Mouse (Mus musculus) liver, embryonic 13.5 days (tissue): ENCODE data around the gene Acta1. TPM values are rescaled to one million over a fixed set of nuclear protein-coding genes. Genes with fewer than 3 reads are reported as not detected.
A peak's percentile ranks its signal among the peaks of the same experiment; 100 is the strongest.

ENCODE experiments used
- ATAC-seq: fragments of 200-750 bp; cut with Nextera tagmentation; 2 replicates; pipeline ENCODE4 v1.8.0; 2017; ENCODE audit warnings: low read depth, mild to moderate bottlenecking, moderate number of reproducible peaks, moderate library complexity
- DNase-seq: peaks from one replicate; pipeline ENCODE4 v3.0.0; 2022
- H3K27ac ChIP-seq: fragments of 300-500 bp; sonication (generic); 2 replicates; pipeline ENCODE4 v1.5.1; 2015; ENCODE audit warnings: moderate library complexity, mild to moderate bottlenecking, inconsistent platforms
- H3K27me3 ChIP-seq: fragments of 300-500 bp; sonication (generic); 2 replicates; pipeline ENCODE4 v1.6.1; 2015; ENCODE audit warnings: mild to moderate bottlenecking, inconsistent platforms
- H3K36me3 ChIP-seq: fragments of 300-500 bp; sonication (generic); 2 replicates; pipeline ENCODE4 v1.6.1; 2015; ENCODE audit warnings: mild to moderate bottlenecking, inconsistent platforms
- H3K4me1 ChIP-seq: fragments of 300-500 bp; sonication (generic); replicated peaks from 2 replicates; pipeline ENCODE4 v1.6.1; 2015; ENCODE audit warnings: inconsistent platforms
- H3K4me2 ChIP-seq: fragments of 300-500 bp; sonication (generic); 2 replicates; pipeline ENCODE4 v1.6.1; 2015; ENCODE audit warnings: inconsistent platforms, mild to moderate bottlenecking, moderate library complexity
- H3K4me3 ChIP-seq: fragments of 300-500 bp; sonication (generic); replicated peaks from 2 replicates; pipeline ENCODE4 v1.5.1; 2015; ENCODE audit warnings: mild to moderate bottlenecking, inconsistent platforms
- H3K9ac ChIP-seq: fragments of 300-500 bp; sonication (generic); 2 replicates; pipeline ENCODE4 v1.6.1; 2015; ENCODE audit warnings: mild to moderate bottlenecking, inconsistent platforms
- H3K9me3 ChIP-seq: fragments of 300-500 bp; sonication (generic); replicated peaks from 2 replicates; pipeline ENCODE4 v1.6.1; 2016; ENCODE audit warnings: inconsistent platforms
- WGBS: fragments of 180-500 bp; shearing (Covaris S2); methylation state at CpG from one replicate; pipeline ENCODE4 v1.1.7; 2015; ENCODE audit not compliant: insufficient replicate concordance; 5-methylcytosine and 5-hydroxymethylcytosine counted together
- polyA plus RNA-seq: library from polyadenylated mRNA; unstranded; fragments of >200 nt; fragmentation: Nextera tagmentation; extraction: Ambion mirVana; gene quantifications from 2 replicates; pipeline ENCODE4 v1.2.1, GENCODE M21; 2015

Gene Acta1
- polyA plus RNA-seq, 1 experiment from 2014 or later = 17.3 TPM

- no peak for DNase-seq
- Histone ChIP-seq H3K9ac (no peak overlapping the region), H3K36me3 (peaks cover 27% of the 10 kb centered on the region), H3K27me3 (peaks cover 63% of the 10 kb centered on the region), H3K4me2 (no peak overlapping the region), H3K4me3 (no peak overlapping the region), H3K4me1 (peaks cover 7% of the 10 kb centered on the region), H3K9me3 (no peaks in the 10 kb centered on the region), H3K27ac (no peak overlapping the region)
- WGBS = 61% methylated on average over 9 of the region's 9 CpGs
- no peak for ATAC-seq
These were observed 1.3 kb upstream of the Acta1 start for GRCm38 (mm10) chr8:123895680-123896365.

GRCm38 (mm10) chr8:123895230-123895629 is 679 bp upstream of the Acta1 start:
- no peak overlapping the region for H3K4me2 ChIP-seq
- no peak for ATAC-seq
- peaks cover 7% of the 10 kb centered on the region for H3K4me1 ChIP-seq
- peaks cover 21% of the 10 kb centered on the region for H3K36me3 ChIP-seq
- 66% methylated on average over 4 of the region's 4 CpGs for whole genome bisulfite sequencing
- peaks cover 69% of the 10 kb centered on the region for H3K27me3 ChIP-seq
- no peak overlapping the region for H3K9ac ChIP-seq
- no peak overlapping the region for H3K4me3 ChIP-seq
- no peak for DNase-seq
- H3K9me3 ChIP-seq = no peaks in the 10 kb centered on the region
- no peak overlapping the region for H3K27ac ChIP-seq

GRCm38 (mm10) chr8:123893413-123893812 is 1.1 kb downstream of the Acta1 start:
- WGBS = 71% methylated on average over 11 of the region's 11 CpGs
- Histone ChIP-seq H3K9me3 (no peaks in the 10 kb centered on the region), H3K4me1 (peaks cover 7% of the 10 kb centered on the region), H3K27ac (no peak overlapping the region), H3K9ac (no peak overlapping the region), H3K4me3 (no peak overlapping the region), H3K36me3 (peaks cover 4% of the 10 kb centered on the region), H3K4me2 (no peak overlapping the region), H3K27me3 (peaks cover 87% of the 10 kb centered on the region)
- DNase-seq (no peak), ATAC-seq (no peak)

GRCm38 (mm10) chr8:123892586-123893155 is 1.9 kb downstream of the Acta1 start:
- Histone ChIP-seq H3K27ac (no peak overlapping the region), H3K9ac (no peak overlapping the region), H3K36me3 (peaks cover 3% of the 10 kb centered on the region; the same call in 1 of the 2 replicates), H3K4me1 (peaks cover 7% of the 10 kb centered on the region), H3K9me3 (no peaks in the 10 kb centered on the region), H3K4me2 (no peak overlapping the region), H3K27me3 (peaks cover 87% of the 10 kb centered on the region), H3K4me3 (no peak overlapping the region)
- ATAC-seq = no peak
- 15% methylated on average over 30 of the region's 30 CpGs for WGBS
- no peak for DNase-seq

GRCm38 (mm10) chr8:123891883-123892585 is 2.5 kb downstream of the Acta1 start:
- no peak overlapping the region for H3K4me3 ChIP-seq
- peak overlapping the region; percentile 21; the same call in 1 of the 2 replicates for H3K4me2 ChIP-seq
- ATAC-seq = no peak

GRCm38 (mm10) chr8:123891271-123891670 is 3.3 kb downstream of the Acta1 start:
- 1% methylated on average over 11 of the region's 11 CpGs for WGBS
- no peaks in the 10 kb centered on the region for H3K9me3 ChIP-seq
- no peaks in the 10 kb centered on the region for H3K36me3 ChIP-seq
- no peak for DNase-seq
- H3K4me1 ChIP-seq = peaks cover 7% of the 10 kb centered on the region
- no peak overlapping the region for H3K27ac ChIP-seq
- peaks cover 91% of the 10 kb centered on the region for H3K27me3 ChIP-seq
- no peak overlapping the region for H3K4me3 ChIP-seq
- H3K4me2 ChIP-seq = 0 out of 2 replicates have a peak overlapping the region, but pooled peaks have one; percentile 21
- H3K9ac ChIP-seq = no peak overlapping the region
- ATAC-seq = no peak

More at GRCm38 (mm10) chr8:123891883-123892585, 2.5 kb downstream of the Acta1 start:
- H3K4me1 ChIP-seq = peaks cover 7% of the 10 kb centered on the region
- no peak overlapping the region for H3K9ac ChIP-seq
- H3K9me3 ChIP-seq = no peaks in the 10 kb centered on the region
- H3K27ac ChIP-seq = no peak overlapping the region
- WGBS = 4% methylated on average over 49 of the region's 49 CpGs
- DNase-seq = no peak
- H3K36me3 ChIP-seq = 0 out of 2 replicates have a peak, but pooled peaks cover 2% of the 10 kb centered on the region
- peaks cover 91% of the 10 kb centered on the region for H3K27me3 ChIP-seq

- WGBS = 46% methylated on average over 4 of the region's 4 CpGs
These were observed 4.8 kb downstream of the Acta1 start for GRCm38 (mm10) chr8:123889797-123890196.

GRCm38 (mm10) chr8:123887956-123888355 is 6.6 kb downstream of the Acta1 start:
- no peaks in the 10 kb centered on the region for H3K9me3 ChIP-seq
- no peak overlapping the region for H3K4me2 ChIP-seq
- 70% methylated on average over 2 of the region's 2 CpGs for WGBS
- no peak for DNase-seq
- no peaks in the 10 kb centered on the region for H3K36me3 ChIP-seq
- peaks cover 90% of the 10 kb centered on the region for H3K27me3 ChIP-seq
- ATAC-seq = no peak
- no peak overlapping the region for H3K9ac ChIP-seq
- H3K27ac ChIP-seq = no peak overlapping the region
- no peak overlapping the region for H3K4me3 ChIP-seq
- peaks cover 7% of the 10 kb centered on the region for H3K4me1 ChIP-seq

More at GRCm38 (mm10) chr8:123889797-123890196, 4.8 kb downstream of the Acta1 start:
- ATAC-seq (no peak), DNase-seq (no peak)
- H3K4me2 ChIP-seq = no peak overlapping the region
- H3K27me3 ChIP-seq = peaks cover 91% of the 10 kb centered on the region
- H3K4me3 ChIP-seq = no peak overlapping the region
- no peak overlapping the region for H3K9ac ChIP-seq
- H3K4me1 ChIP-seq = peaks cover 7% of the 10 kb centered on the region
- no peak overlapping the region for H3K27ac ChIP-seq
- no peaks in the 10 kb centered on the region for H3K36me3 ChIP-seq
- H3K9me3 ChIP-seq = no peaks in the 10 kb centered on the region

GRCm38 (mm10) chr8:123887163-123887562 is 7.4 kb downstream of the Acta1 start:
- Histone ChIP-seq H3K4me3 (no peak overlapping the region), H3K9ac (no peak overlapping the region), H3K27ac (no peak overlapping the region), H3K4me1 (peaks cover 5% of the 10 kb centered on the region), H3K27me3 (peaks cover 82% of the 10 kb centered on the region), H3K4me2 (no peak overlapping the region), H3K9me3 (no peaks in the 10 kb centered on the region), H3K36me3 (no peaks in the 10 kb centered on the region)
- no peak for ATAC-seq
- no peak for DNase-seq
- WGBS = 85% methylated on average over 4 of the region's 4 CpGs

- 8% methylated on average over 14 of the region's 14 CpGs for WGBS
- H3K36me3 ChIP-seq = no peaks in the 10 kb centered on the region
- H3K4me1 ChIP-seq = no peaks in the 10 kb centered on the region
- no peaks in the 10 kb centered on the region for H3K9me3 ChIP-seq
- DNase-seq (no peak), ATAC-seq (no peak)
- no peak overlapping the region for H3K9ac ChIP-seq
- H3K27ac ChIP-seq = no peak overlapping the region
- H3K4me3 ChIP-seq = no peak overlapping the region
- peaks cover 63% of the 10 kb centered on the region for H3K27me3 ChIP-seq
- H3K4me2 ChIP-seq = no peak overlapping the region
These were observed 9.6 kb downstream of the Acta1 start for GRCm38 (mm10) chr8:123884721-123885565.

GRCm38 (mm10) chr8:123883094-123883493 is 11.5 kb downstream of the Acta1 start:
- H3K4me3 ChIP-seq = no peak overlapping the region
- H3K9ac ChIP-seq = no peak overlapping the region
- WGBS = 87% methylated on average over 4 of the region's 4 CpGs
- no peak for DNase-seq
- H3K36me3 ChIP-seq = no peaks in the 10 kb centered on the region
- no peak overlapping the region for H3K27ac ChIP-seq
- ATAC-seq = no peak
- H3K4me1 ChIP-seq = no peaks in the 10 kb centered on the region
- no peak overlapping the region for H3K4me2 ChIP-seq
- H3K9me3 ChIP-seq = no peaks in the 10 kb centered on the region
- H3K27me3 ChIP-seq = peaks cover 48% of the 10 kb centered on the region
